Mouse (Mus musculus): Measurements from ENCODE around the gene 1700069L16Rik.

Gene 1700069L16Rik

GRCm38 (mm10) chr5:113687514-113687913, 37.1 kb downstream of the 1700069L16Rik start:
- DNase-seq (ENCODE audit: low spot score in 2 of 2): no peak

GRCm38 (mm10) chr5:113685471-113685870, 39.1 kb downstream of the 1700069L16Rik start:
- no peak for DNase-seq (ENCODE audit: low spot score in 2 of 2)

- DNase-seq (ENCODE audit: low spot score in 2 of 2): no peak
These were observed 41.3 kb downstream of the 1700069L16Rik start for GRCm38 (mm10) chr5:113683246-113683645.

GRCm38 (mm10) chr5:113682472-113682871, 42.1 kb downstream of the 1700069L16Rik start:
- DNase-seq (ENCODE audit: low spot score in 2 of 2): no peak

GRCm38 (mm10) chr5:113681219-113681618, 43.4 kb downstream of the 1700069L16Rik start:
- DNase-seq (ENCODE audit: low spot score in 2 of 2): no peak

- no peak for DNase-seq (ENCODE audit: low spot score in 2 of 2)
These were observed 45.1 kb downstream of the 1700069L16Rik start for GRCm38 (mm10) chr5:113679509-113679908.

GRCm38 (mm10) chr5:113678743-113679452, 45.7 kb downstream of the 1700069L16Rik start:
- no peak for DNase-seq (ENCODE audit: low spot score in 2 of 2)

- DNase-seq (ENCODE audit: low spot score in 2 of 2): no peak
These were observed 47.0 kb downstream of the 1700069L16Rik start for GRCm38 (mm10) chr5:113677541-113677940.

GRCm38 (mm10) chr5:113674851-113675250, 49.7 kb downstream of the 1700069L16Rik start:
- no peak for DNase-seq (ENCODE audit: low spot score in 2 of 2)

- no peak for DNase-seq (ENCODE audit: low spot score in 2 of 2)
These were observed 52.1 kb downstream of the 1700069L16Rik start for GRCm38 (mm10) chr5:113672456-113672855.

- DNase-seq (ENCODE audit: low spot score in 2 of 2): no peak
These were observed 54.0 kb downstream of the 1700069L16Rik start for GRCm38 (mm10) chr5:113670597-113670996.

- DNase-seq (ENCODE audit: low spot score in 2 of 2): no peak
These were observed 54.5 kb downstream of the 1700069L16Rik start for GRCm38 (mm10) chr5:113670110-113670509.

- DNase-seq (ENCODE audit: low spot score in 2 of 2): no peak
These were observed 59.9 kb downstream of the 1700069L16Rik start for GRCm38 (mm10) chr5:113664629-113665195.

GRCm38 (mm10) chr5:113664127-113664526, 60.4 kb downstream of the 1700069L16Rik start:
- no peak for DNase-seq (ENCODE audit: low spot score in 2 of 2)

- DNase-seq (ENCODE audit: low spot score in 2 of 2): no peak
These were observed 63.7 kb downstream of the 1700069L16Rik start for GRCm38 (mm10) chr5:113660872-113661271.

- DNase-seq (ENCODE audit: low spot score in 2 of 2): no peak
These were observed 69.8 kb downstream of the 1700069L16Rik start for GRCm38 (mm10) chr5:113654821-113655220.

GRCm38 (mm10) chr5:113654206-113654605, 70.4 kb downstream of the 1700069L16Rik start:
- DNase-seq (ENCODE audit: low spot score in 2 of 2): no peak

- DNase-seq (ENCODE audit: low spot score in 2 of 2): no peak
These were observed 72.4 kb downstream of the 1700069L16Rik start for GRCm38 (mm10) chr5:113652215-113652614.

GRCm38 (mm10) chr5:113650035-113650865, 74.3 kb downstream of the 1700069L16Rik start, which contains the start of gene Cmklr1:
Gene Cmklr1, minus strand, starts transcription at chr5:113650426.
- no peak for DNase-seq (ENCODE audit: low spot score in 2 of 2)

GRCm38 (mm10) chr5:113648647-113649211, 75.8 kb downstream of the 1700069L16Rik start:
- DNase-seq (ENCODE audit: low spot score in 2 of 2): no peak

GRCm38 (mm10) chr5:113647141-113647540, 77.4 kb downstream of the 1700069L16Rik start:
- DNase-seq (ENCODE audit: low spot score in 2 of 2): no peak

- peak in 1 of 2 experiments; percentile 58 for DNase-seq (ENCODE audit: low spot score in 2 of 2)
These were observed 80.1 kb downstream of the 1700069L16Rik start for GRCm38 (mm10) chr5:113644520-113644919.
